Mouse (Mus musculus) monocyte, adult 5-6 weeks (primary cell): ENCODE data around the gene Paqr8. TPM values are rescaled to one million over a fixed set of nuclear protein-coding genes. Genes with fewer than 3 reads are reported as not detected.

Source experiments
- ATAC-seq: fragments of 153-309, 156-312 bp; replicated peaks from 2 replicates; pipeline ENCODE4 v1.8.0; 2017; ENCODE audit warnings: mild to moderate bottlenecking; ENCODE audit not compliant: low TSS enrichment, insufficient number of reproducible peaks, severe bottlenecking, poor library complexity, low FRiP score
- total RNA-seq: library from RNA; stranded (forward); fragments of 200-1000, 200-491, 200-594 nt; gene quantifications from 3 replicates; pipeline ENCODE4 v1.2.3, GENCODE M21; 2017

The Paqr8 gene
- 0.57 to 2.1 TPM (median 1.2 TPM) in 3 replicates for total RNA-seq

- peak; percentile 61; the same call in 1 of the 2 replicates for ATAC-seq
These were observed at the start of gene Paqr8 for GRCm38 (mm10) chr1:20890404-20890921. Gene Paqr8 (plus strand): TSS chr1:20890606.

- no peak for ATAC-seq
These were observed 33.2 kb upstream of the Paqr8 start for GRCm38 (mm10) chr1:20856924-20857902.

- no peak for ATAC-seq
These were observed 29.6 kb upstream of the Paqr8 start for GRCm38 (mm10) chr1:20860775-20861174.

DNA sequence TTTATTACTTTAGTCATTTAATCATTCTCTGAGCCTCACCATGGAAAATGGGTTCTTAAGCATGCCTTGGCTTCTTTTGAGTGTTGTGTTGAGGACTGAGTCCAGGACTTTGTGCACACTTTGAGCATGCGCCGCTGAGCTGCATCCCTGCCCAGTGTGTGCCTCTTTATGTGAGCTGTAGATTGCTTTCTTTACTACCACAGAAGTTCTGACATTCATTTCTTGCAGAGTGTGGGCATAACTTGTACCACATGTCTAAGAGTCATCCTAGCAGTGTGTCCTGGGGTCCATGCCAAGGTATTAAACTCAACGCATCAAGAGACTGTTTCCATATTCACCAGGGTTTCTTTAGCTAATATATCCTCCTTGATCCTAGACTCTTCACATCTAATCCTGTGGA lies 28.5 kb upstream of the Paqr8 start:
- ATAC-seq: no peak

DNA sequence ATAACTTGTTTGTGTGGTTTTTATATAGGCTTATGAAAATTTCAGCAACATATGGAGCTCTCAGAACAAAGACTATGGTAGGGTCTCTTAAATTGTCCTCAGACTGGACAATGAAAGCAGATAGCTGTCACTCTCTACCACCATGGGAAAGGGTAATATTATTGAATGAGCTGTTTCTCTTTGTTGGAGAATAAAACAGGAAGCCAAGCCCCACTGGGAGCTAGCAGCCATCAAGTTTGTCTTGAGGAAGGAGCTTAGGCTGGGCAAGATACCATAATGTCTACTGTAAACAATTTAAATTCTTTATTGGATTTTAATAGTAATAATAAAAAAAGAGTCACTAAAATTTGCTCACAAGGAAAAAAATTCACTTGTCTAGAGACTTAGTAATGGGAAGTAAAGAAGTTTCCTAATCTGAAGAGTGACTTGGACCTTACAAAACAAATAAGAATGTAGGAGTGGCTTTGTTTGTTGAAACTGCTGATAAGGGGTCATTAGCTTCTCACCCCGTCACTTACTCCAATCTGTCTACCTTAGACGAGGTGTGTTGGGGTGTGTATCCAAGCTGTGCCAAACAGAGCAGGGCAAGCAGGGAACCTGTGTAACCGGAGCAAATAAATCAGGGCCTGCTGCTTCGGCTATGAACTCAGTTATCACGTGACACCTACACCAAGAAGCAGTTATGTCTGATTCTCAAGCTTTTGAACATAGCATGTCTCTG lies 26.8 kb upstream of the Paqr8 start:
- no peak for ATAC-seq

GRCm38 (mm10) chr1:20867241-20867902 lies 23.0 kb upstream of the Paqr8 start:
- ATAC-seq: no peak

GRCm38 (mm10) chr1:20868036-20868435 lies 22.4 kb upstream of the Paqr8 start:
- ATAC-seq: no peak

GRCm38 (mm10) chr1:20870887-20871286 lies 19.5 kb upstream of the Paqr8 start:
- no peak for ATAC-seq

DNA sequence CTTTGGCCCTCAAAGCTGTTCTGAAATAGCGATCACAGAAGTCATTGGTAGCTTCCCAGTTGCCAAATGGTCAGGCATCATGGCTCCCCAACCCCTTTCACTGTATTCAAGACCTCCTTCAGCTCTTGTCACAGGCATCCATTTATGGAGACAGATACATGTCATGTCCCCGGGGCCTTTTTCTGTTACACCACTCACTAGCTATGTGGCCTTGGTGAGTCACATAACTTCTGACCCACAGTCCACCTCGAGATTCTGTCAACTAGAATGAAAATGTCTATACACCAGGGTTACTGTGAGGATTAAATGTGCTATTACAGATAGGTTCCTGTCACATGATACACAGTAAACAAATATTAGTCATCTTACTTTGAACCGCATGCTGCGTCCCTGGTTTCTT lies 17.9 kb upstream of the Paqr8 start:
- no peak for ATAC-seq

GRCm38 (mm10) chr1:20874061-20874460 lies 16.3 kb upstream of the Paqr8 start:
- no peak for ATAC-seq

GRCm38 (mm10) chr1:20877355-20877754 lies 13.1 kb upstream of the Paqr8 start:
- ATAC-seq: no peak

GRCm38 (mm10) chr1:20879361-20879760 lies 11.0 kb upstream of the Paqr8 start:
- no peak for ATAC-seq

DNA sequence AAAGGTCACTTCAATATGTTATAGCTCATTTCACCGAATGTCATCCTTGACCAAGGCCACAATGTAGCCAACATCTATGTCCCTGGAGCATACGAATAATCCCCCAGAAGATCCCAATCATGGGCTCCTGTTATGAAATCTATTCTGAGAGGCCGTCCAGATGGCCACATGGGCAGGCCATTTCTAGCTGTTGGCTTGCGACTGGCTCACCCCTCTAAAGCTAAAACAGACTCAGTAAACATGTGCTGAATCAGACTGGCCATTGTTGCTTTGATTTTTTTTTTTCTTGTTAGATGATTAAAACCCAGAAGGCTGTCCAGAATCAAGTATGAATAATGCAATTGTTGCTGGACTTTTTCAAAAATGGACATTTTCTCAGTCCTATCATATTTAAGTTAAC lies 7.3 kb upstream of the Paqr8 start:
- no peak for ATAC-seq

DNA sequence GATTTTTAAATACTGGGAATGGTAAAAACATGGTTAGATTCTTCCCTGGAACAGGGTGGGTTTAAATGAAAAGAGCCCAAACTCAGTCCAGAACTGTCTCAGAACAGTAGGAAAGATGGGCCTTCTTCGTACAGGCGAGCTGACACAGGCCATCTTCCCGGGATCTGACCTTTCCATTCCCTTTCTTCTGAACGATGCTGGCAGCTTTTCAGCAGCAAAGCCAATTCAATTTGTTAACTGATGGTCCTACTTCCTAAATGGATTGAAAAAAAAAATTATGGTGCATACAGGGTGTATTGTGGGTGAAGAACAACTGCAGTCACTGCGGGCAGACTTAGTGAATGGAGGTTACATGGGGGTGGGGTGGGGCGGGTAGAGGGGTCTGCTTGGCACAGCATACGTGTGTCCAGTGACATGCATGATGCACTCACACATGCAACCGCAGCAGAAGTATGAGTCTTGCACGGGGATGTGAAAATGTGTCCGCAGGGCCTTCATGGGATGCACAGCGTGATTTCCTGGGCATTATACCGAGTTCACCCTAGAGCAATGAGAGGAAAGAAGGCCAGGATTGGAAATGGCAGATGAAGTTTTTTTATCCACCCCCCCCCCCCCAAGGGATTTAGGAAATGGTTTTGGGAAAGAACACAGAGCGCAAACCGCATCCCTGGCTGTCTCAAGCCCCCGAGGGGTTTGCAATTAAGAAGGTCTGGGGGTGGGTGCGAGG lies 566 bp upstream of the Paqr8 start:
- no peak for ATAC-seq

DNA sequence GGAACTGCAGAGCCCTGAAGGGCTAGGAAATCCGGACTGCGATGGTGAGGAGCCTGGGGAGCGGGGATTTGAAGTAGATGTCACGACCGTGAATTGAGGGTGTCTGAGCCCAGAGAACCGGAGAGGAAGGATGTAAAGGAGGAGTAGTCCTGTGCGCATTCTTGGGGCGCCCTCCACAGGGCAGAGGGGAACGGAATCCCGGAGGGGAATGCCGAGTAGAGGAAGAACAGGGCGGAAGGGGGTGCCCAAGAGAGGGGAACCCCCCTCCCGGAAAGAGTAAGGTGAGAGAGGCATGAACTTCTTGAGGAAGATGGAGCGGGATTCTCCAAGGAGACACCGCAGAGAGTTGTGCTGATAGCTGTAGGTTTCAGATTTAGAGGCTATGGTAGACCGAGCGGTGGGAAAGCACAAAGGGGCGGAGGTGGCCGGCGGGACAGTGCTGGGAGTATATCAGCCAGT lies 564 bp downstream of the Paqr8 start:
- ATAC-seq: peak; percentile 42; the same call in 1 of the 2 replicates

DNA sequence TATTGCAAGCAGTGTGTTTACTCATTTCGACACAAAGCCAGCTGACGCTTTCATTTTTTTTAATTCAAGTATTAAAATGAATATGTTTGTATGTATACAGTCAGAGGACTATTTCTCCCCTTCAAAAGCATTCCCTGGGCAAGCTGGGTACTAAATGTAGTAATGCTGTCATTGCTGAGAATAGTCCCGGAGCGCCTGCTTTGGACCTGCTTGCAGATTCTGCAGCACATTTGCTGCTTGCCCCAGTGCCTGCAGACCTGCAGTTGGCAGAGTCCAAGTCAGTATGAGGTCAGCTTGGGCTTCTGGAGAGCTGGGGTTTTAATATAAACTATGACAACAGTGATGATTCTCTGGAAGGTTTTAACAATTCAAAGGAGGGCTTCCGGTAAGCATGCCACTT lies 2.7 kb downstream of the Paqr8 start:
- no peak for ATAC-seq

- ATAC-seq: no peak
These were observed 8.0 kb downstream of the Paqr8 start for GRCm38 (mm10) chr1:20898391-20898790.

DNA sequence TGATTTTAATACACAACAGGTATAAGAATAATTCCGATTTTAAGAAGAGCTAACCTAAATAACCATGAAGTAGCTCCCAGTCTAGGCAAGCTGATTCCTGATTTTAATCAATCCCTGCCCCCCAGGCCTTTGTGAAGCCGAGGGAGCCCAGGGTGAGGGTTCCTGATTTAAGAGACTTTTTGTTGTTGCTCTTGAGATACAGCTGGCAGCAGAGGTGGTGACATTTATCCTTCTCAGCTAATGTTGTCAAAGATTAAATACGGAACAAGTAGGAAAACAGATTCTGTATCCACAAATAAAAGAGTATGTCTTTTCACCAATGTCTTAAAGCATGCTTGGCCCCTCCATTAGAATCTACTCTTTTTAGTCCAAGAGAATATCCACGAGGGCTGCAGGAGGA lies 9.9 kb downstream of the Paqr8 start:
- no peak for ATAC-seq
